Mouse (Mus musculus) heart, postnatal 0 days (tissue): ENCODE results near the gene Snx30. TPM values are rescaled to one million over a fixed set of nuclear protein-coding genes. Genes with fewer than 3 reads are reported as not detected.

ENCODE experiments used
- ATAC-seq: fragments of 200-750 bp; cut with Nextera tagmentation; 2 replicates; pipeline ENCODE4 v1.8.0; 2017; ENCODE audit warnings: low read depth, moderate number of reproducible peaks, moderate library complexity; ENCODE audit not compliant: insufficient read depth
- DNase-seq: peaks from one replicate; pipeline ENCODE4 v3.0.0-alpha.2; 2016; ENCODE audit warnings: low spot score
- H3K27ac ChIP-seq: fragments of 300-500 bp; sonication (generic); 2 replicates; pipeline ENCODE4 v1.5.1; 2014; ENCODE audit warnings: low read depth, mild to moderate bottlenecking
- H3K27me3 ChIP-seq: fragments of 300-500 bp; sonication (generic); 2 replicates; pipeline ENCODE4 v1.6.1; 2014; ENCODE audit warnings: low read length, mixed read lengths; ENCODE audit not compliant: control insufficient read depth, insufficient read depth
- H3K36me3 ChIP-seq: fragments of 300-500 bp; sonication (generic); replicated peaks from 2 replicates; pipeline ENCODE4 v1.6.1; 2014; ENCODE audit warnings: low read length, mixed read lengths; ENCODE audit not compliant: control insufficient read depth, insufficient read depth
- H3K4me1 ChIP-seq: fragments of 300-500 bp; sonication (generic); 2 replicates; pipeline ENCODE4 v1.6.1; 2014; ENCODE audit warnings: antibody characterized with exemption; ENCODE audit not compliant: control insufficient read depth, insufficient read depth
- H3K4me2 ChIP-seq: fragments of 300-500 bp; sonication (generic); 2 replicates; pipeline ENCODE4 v1.6.1; 2014; ENCODE audit warnings: low read depth, mild to moderate bottlenecking, low read length, moderate library complexity
- H3K4me3 ChIP-seq: fragments of 300-500 bp; sonication (generic); 2 replicates; pipeline ENCODE4 v1.5.1; 2014; ENCODE audit warnings: low read depth, low read length
- H3K9ac ChIP-seq: fragments of 300-500 bp; sonication (generic); replicated peaks from 2 replicates; pipeline ENCODE4 v1.6.1; 2014; ENCODE audit warnings: low read depth, low read length, mixed read lengths
- H3K9me3 ChIP-seq: fragments of 300-500 bp; sonication (generic); replicated peaks from 2 replicates; pipeline ENCODE4 v1.6.1; 2016; ENCODE audit warnings: low read length; ENCODE audit not compliant: control insufficient read depth
- CTCF ChIP-seq: IDR thresholded peaks from 2 replicates; pipeline ENCODE4 v1.5.1; 2016; ENCODE audit warnings: antibody characterized with exemption, control low read depth, low read depth
- EP300 ChIP-seq: IDR thresholded peaks from 2 replicates; pipeline ENCODE4 v1.6.1; 2016; ENCODE audit warnings: antibody characterized with exemption, low read depth
- WGBS: fragments of 180-500 bp; shearing (Covaris S2); extraction: QIAGEN DNeasy Blood & Tissue Kit; methylation state at CpG from one replicate; pipeline ENCODE4 v1.1.7; 2014; 5-methylcytosine and 5-hydroxymethylcytosine counted together
- polyA plus RNA-seq: library from polyadenylated mRNA; unstranded; fragments of >200 nt; fragmentation: Nextera tagmentation; extraction: Ambion mirVana; gene quantifications from 2 replicates; pipeline ENCODE4 v1.2.1, GENCODE M21; 2015
- total RNA-seq: library from RNA; depleted of rRNA; stranded (reverse); fragments of >200 nt; gene quantifications from 2 replicates; pipeline ENCODE4 v1.2.3, GENCODE M21; 2014; ENCODE audit warnings: low replicate concordance

Gene Snx30
- total and polyA plus RNA-seq, 2 experiments from 2014 or later = 2.9 to 4.5 TPM

DNA sequence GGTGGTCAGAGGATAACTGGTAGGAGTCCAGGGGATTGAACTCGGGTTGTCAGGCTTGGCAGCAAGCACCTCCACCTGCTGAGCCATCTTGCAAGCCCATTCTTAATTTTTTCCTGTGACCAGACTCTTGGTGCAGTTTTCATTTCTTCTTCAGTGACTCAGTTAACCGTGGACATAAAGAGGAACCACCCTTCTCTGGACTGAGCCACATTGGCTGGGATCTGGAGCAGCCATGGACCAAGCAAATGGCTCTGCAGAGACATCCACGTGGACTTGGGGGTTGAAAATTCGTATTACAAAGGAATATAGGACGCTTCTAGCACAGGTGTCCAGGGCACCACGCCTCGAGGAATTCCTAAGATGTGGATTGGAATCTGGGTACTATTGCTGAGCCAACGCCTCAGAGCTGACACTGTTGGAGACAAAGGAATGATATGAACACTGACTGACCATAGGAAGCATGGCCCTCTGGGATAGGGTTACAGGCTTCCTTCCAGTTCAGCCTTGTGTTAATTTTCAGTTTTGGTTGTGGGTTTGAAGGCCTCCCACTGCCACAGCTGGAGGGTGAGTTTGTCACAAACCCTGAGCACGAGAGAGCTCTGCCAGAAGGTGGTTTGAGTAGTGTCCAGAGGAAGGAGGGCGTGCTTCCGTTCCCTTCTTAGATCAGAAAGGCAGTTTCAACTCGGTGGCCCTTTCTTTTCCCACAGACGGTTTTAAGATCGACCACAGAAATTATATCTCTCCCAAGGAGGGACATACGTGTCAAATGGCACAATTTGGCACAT lies 39.0 kb downstream of the Snx30 start:
- no peak for ATAC-seq
- no peak for TF ChIP-seq CTCF
- no peak for TF ChIP-seq EP300
- H3K27me3 ChIP-seq = no peaks in the 10 kb centered on the region
- no peak overlapping the region for H3K9ac ChIP-seq
- no peaks in the 10 kb centered on the region; the same call in 1 of the 2 replicates for H3K36me3 ChIP-seq
- H3K9me3 ChIP-seq = no peaks in the 10 kb centered on the region
- DNase-seq = no peak
- H3K4me2 ChIP-seq = no peak overlapping the region
- H3K27ac ChIP-seq = no peak overlapping the region
- peaks cover 14% of the 10 kb centered on the region for H3K4me1 ChIP-seq
- 77% methylated on average over 15 of the region's 15 CpGs for WGBS
- H3K4me3 ChIP-seq = no peak overlapping the region

- no peak overlapping the region for H3K4me2 ChIP-seq
- no peak overlapping the region for H3K4me3 ChIP-seq
- no peaks in the 10 kb centered on the region; the same call in 1 of the 2 replicates for H3K36me3 ChIP-seq
- DNase-seq = no peak
- no peak overlapping the region for H3K27ac ChIP-seq
- H3K9ac ChIP-seq = no peak overlapping the region
- no peaks in the 10 kb centered on the region for H3K27me3 ChIP-seq
- no peak for TF ChIP-seq CTCF
- no peak for TF ChIP-seq EP300
- WGBS = 84% methylated on average over 3 of the region's 3 CpGs
- H3K9me3 ChIP-seq = no peaks in the 10 kb centered on the region
- H3K4me1 ChIP-seq = peaks cover 14% of the 10 kb centered on the region
- no peak for ATAC-seq
Measured at GRCm38 (mm10) chr4:59845245-59845637, 39.6 kb downstream of the Snx30 start.

DNA sequence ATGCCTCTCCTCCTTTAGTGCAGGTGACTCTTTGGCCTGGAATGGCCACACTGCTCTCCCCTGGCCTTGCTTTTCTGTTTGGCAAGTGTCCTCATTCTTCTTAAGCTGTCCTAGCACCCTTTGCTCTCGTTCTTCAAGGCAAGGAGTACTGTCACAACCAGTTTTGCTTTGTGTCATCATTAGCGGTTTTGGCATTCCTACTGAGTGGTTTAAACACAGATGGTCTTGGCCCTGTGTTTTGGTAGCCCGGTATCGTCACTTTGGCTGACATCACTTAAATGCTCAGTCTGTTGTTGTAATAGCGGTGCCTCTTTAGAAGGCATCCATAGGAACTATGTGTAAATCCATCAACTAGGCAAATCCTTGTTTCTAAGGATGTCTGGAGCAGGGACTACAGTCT lies 41.8 kb downstream of the Snx30 start:
- WGBS = 84% methylated on average over 5 of the region's 5 CpGs

GRCm38 (mm10) chr4:59850181-59850580 lies 44.5 kb downstream of the Snx30 start:
- H3K9ac ChIP-seq = no peak overlapping the region
- H3K4me1 ChIP-seq = no peaks in the 10 kb centered on the region
- no peaks in the 10 kb centered on the region for H3K27me3 ChIP-seq
- no peak overlapping the region for H3K27ac ChIP-seq
- no peaks in the 10 kb centered on the region for H3K9me3 ChIP-seq
- DNase-seq (peak; percentile 55), ATAC-seq (peak; percentile 24; the same call in 1 of the 2 replicates)
- TF ChIP-seq EP300 (no peak), CTCF (peak; percentile 87)
- WGBS = 61% methylated on average over 2 of the region's 2 CpGs
- H3K36me3 ChIP-seq = no peaks in the 10 kb centered on the region; the same call in 1 of the 2 replicates
- H3K4me3 ChIP-seq = no peak overlapping the region
- no peak overlapping the region for H3K4me2 ChIP-seq

More for the DNA sequence above, 41.8 kb downstream of the Snx30 start:
- H3K9me3 ChIP-seq = no peaks in the 10 kb centered on the region
- no peak overlapping the region for H3K9ac ChIP-seq
- no peak overlapping the region for H3K4me2 ChIP-seq
- ATAC-seq (no peak), DNase-seq (no peak)
- H3K4me1 ChIP-seq = peaks cover 3% of the 10 kb centered on the region; the same call in 1 of the 2 replicates
- no peaks in the 10 kb centered on the region; the same call in 1 of the 2 replicates for H3K36me3 ChIP-seq
- no peaks in the 10 kb centered on the region for H3K27me3 ChIP-seq
- no peak for TF ChIP-seq CTCF
- TF ChIP-seq EP300 = no peak
- H3K4me3 ChIP-seq = no peak overlapping the region
- H3K27ac ChIP-seq = no peak overlapping the region

- Histone ChIP-seq H3K4me2 (no peak overlapping the region), H3K9me3 (no peaks in the 10 kb centered on the region), H3K27ac (peak overlapping the region; percentile 30; the same call in 1 of the 2 replicates), H3K4me3 (no peak overlapping the region), H3K27me3 (no peaks in the 10 kb centered on the region), H3K9ac (no peak overlapping the region), H3K4me1 (no peaks in the 10 kb centered on the region), H3K36me3 (no peaks in the 10 kb centered on the region; the same call in 1 of the 2 replicates)
- DNase-seq = no peak
- 0 out of 2 replicates have a peak, but pooled peaks have one; percentile 27 for ATAC-seq
- TF ChIP-seq CTCF (no peak), EP300 (no peak)
- WGBS = 58% methylated on average over 5 of the region's 5 CpGs
Measured at GRCm38 (mm10) chr4:59850886-59851623, 45.4 kb downstream of the Snx30 start.
